Mouse (Mus musculus) embryonic facial prominence, embryonic 14.5 days (tissue): Measurements from ENCODE around the gene Clcnka. TPM values are rescaled to one million over a fixed set of nuclear protein-coding genes. Genes with fewer than 3 reads are reported as not detected.

Experiments used
- ATAC-seq: fragments of 200-750 bp; cut with Nextera tagmentation; 2 replicates; pipeline ENCODE4 v1.8.0; 2017; ENCODE audit warnings: low read depth, moderate number of reproducible peaks, moderate TSS enrichment
- DNase-seq: peaks from one replicate; pipeline ENCODE4 v3.0.0-alpha.2; 2015; ENCODE audit warnings: low spot score
- H3K27ac ChIP-seq: fragments of 300-500 bp; sonication (generic); replicated peaks from 2 replicates; pipeline ENCODE4 v1.5.1; 2014; ENCODE audit warnings: low read depth, mild to moderate bottlenecking, low read length, moderate library complexity
- H3K27me3 ChIP-seq: fragments of 300-500 bp; sonication (generic); replicated peaks from 2 replicates; pipeline ENCODE4 v1.6.1; 2014; ENCODE audit warnings: low read length; ENCODE audit not compliant: control insufficient read depth, insufficient read depth
- H3K36me3 ChIP-seq: fragments of 300-500 bp; sonication (generic); 2 replicates; pipeline ENCODE4 v1.6.1; 2014; ENCODE audit warnings: low read length, mixed read lengths; ENCODE audit not compliant: control insufficient read depth, insufficient read depth
- H3K4me1 ChIP-seq: fragments of 300-500 bp; sonication (generic); 2 replicates; pipeline ENCODE4 v1.6.1; 2014; ENCODE audit warnings: antibody characterized with exemption, low read length; ENCODE audit not compliant: control insufficient read depth, insufficient read depth
- H3K4me2 ChIP-seq: fragments of 300-500 bp; sonication (generic); 2 replicates; pipeline ENCODE4 v1.6.1; 2014; ENCODE audit warnings: low read depth, mild to moderate bottlenecking, low read length, moderate library complexity, mixed read lengths
- H3K4me3 ChIP-seq: fragments of 300-500 bp; sonication (generic); 2 replicates; pipeline ENCODE4 v1.5.1; 2014; ENCODE audit warnings: low read depth, mild to moderate bottlenecking, low read length
- H3K9ac ChIP-seq: fragments of 300-500 bp; sonication (generic); 2 replicates; pipeline ENCODE4 v1.6.1; 2014; ENCODE audit warnings: low read depth, mild to moderate bottlenecking, low read length, moderate library complexity, mixed read lengths
- H3K9me3 ChIP-seq: fragments of 300-500 bp; sonication (generic); 2 replicates; pipeline ENCODE4 v1.6.1; 2016; ENCODE audit warnings: low read length; ENCODE audit not compliant: control insufficient read depth
- WGBS: fragments of 180-500 bp; shearing (Covaris S2); extraction: QIAGEN DNeasy Blood & Tissue Kit; methylation state at CpG from one replicate; pipeline ENCODE4 v1.1.7; 2014; 5-methylcytosine and 5-hydroxymethylcytosine counted together
- polyA plus RNA-seq: library from polyadenylated mRNA; unstranded; fragments of >200 nt; fragmentation: Nextera tagmentation; extraction: Ambion mirVana; gene quantifications from 2 replicates; pipeline ENCODE4 v1.2.1, GENCODE M21; 2014

Gene Clcnka
- polyA plus RNA-seq, 1 experiment from 2014 or later, result 1.2 TPM

DNA sequence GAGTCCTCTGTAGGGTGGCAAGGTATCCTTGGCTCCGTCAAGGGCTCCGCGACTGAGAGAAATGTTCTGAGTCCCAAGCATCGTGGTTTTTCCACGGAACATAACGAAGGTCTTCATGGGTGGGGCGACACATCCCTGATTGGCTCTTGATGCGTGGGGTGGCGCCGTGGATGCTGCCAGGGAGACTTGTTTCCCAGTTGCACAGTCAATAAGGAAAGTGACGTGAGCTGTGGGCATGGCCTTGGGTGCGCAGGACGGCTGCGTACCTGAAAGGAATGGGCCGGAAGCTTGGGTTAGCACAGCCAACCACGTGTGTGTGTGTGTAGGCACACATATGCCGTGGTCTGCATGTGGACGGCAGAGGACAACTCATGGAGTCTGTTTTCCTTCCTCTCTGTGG lies 34.7 kb upstream of the Clcnka start:
- no peak for ATAC-seq
- H3K4me2 ChIP-seq, result no peak overlapping the region

DNA sequence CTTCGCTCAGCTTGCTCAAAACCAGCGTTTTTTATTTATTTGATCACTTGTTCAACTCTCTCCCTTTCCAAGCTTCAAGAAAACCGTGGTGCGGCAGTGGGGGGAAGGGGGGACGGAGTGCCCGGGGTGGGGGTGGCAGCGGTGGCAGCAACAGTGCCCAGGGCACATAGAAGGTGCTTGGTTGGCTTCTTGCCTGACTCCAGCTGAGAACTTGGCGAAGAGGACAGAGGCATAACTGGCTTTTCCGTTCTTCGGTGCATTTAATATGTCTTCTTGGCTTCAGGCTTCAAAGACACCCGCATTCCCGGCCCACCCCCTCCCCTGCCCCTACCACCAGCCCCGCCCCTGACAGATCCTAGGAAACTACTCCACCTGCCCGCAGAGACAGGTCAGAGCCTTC lies 34.1 kb upstream of the Clcnka start:
- H3K9me3 ChIP-seq, result no peaks in the 10 kb centered on the region
- H3K4me2 ChIP-seq, result no peak overlapping the region
- no peak overlapping the region for H3K27ac ChIP-seq
- ATAC-seq (no peak), DNase-seq (no peak)
- 54% methylated on average over 14 of the region's 14 CpGs for WGBS
- no peak overlapping the region for H3K9ac ChIP-seq
- no peaks in the 10 kb centered on the region for H3K36me3 ChIP-seq
- H3K27me3 ChIP-seq, result no peaks in the 10 kb centered on the region
- H3K4me3 ChIP-seq, result no peak overlapping the region
- H3K4me1 ChIP-seq, result no peaks in the 10 kb centered on the region

More for the DNA sequence above, 34.7 kb upstream of the Clcnka start:
- Histone ChIP-seq H3K9me3 (no peaks in the 10 kb centered on the region), H3K4me1 (no peaks in the 10 kb centered on the region), H3K27ac (no peak overlapping the region), H3K27me3 (no peaks in the 10 kb centered on the region), H3K36me3 (no peaks in the 10 kb centered on the region), H3K4me3 (no peak overlapping the region), H3K9ac (no peak overlapping the region)
- no peak for DNase-seq
- WGBS, result 79% methylated on average over 18 of the region's 18 CpGs

DNA sequence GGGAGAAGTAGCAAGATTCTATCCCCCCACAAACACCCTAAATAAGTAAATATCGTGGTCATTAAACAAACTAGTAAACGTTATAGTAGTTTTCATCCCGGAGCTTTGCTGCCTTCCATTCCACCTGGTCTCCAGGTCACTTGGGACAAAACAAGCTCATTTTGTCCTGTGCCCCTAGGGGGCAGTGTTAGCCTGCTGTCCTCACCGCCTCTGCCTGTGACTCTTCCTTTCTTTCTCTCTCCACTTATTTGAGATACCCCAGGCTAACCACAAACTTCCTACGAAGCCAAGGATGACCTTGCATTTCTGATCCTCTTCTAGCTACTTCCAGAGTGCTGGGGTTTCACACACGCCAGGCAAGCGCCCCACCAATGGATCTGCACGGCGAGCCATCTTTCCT lies 32.5 kb upstream of the Clcnka start:
- Histone ChIP-seq H3K9me3 (no peaks in the 10 kb centered on the region), H3K4me3 (no peak overlapping the region), H3K36me3 (no peaks in the 10 kb centered on the region), H3K4me2 (no peak overlapping the region), H3K27me3 (no peaks in the 10 kb centered on the region), H3K4me1 (peaks cover 3% of the 10 kb centered on the region; the same call in 1 of the 2 replicates), H3K27ac (no peak overlapping the region), H3K9ac (no peak overlapping the region)
- no peak for ATAC-seq
- 41% methylated on average over 9 of the region's 9 CpGs for WGBS
- DNase-seq, result peak; percentile 62

DNA sequence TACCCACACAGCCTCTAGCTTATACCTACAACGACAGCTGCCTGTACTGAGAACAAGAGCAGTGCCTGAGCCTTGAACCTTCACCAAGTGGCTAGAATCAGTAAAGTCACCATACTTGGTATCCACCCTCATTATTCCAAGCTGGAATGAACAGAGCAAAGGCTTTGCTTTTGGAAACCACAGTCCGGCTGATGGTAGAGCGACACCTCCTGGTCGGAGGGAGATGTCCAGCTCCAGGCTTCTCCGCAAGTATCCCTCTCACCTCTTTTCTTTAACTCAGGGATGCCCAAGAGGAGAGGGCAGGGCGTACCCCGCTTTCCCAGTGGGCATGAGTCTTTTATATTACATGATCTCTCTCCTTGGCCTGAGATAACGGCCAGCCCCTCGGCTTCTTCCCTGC lies 31.3 kb upstream of the Clcnka start:
- Histone ChIP-seq H3K9ac (no peak overlapping the region), H3K36me3 (no peaks in the 10 kb centered on the region), H3K4me2 (no peak overlapping the region), H3K4me1 (peaks cover 7% of the 10 kb centered on the region; the same call in 1 of the 2 replicates), H3K9me3 (no peaks in the 10 kb centered on the region), H3K27me3 (no peaks in the 10 kb centered on the region), H3K4me3 (no peak overlapping the region), H3K27ac (no peak overlapping the region)
- ATAC-seq (no peak), DNase-seq (no peak)
- 49% methylated on average over 9 of the region's 9 CpGs for WGBS

DNA sequence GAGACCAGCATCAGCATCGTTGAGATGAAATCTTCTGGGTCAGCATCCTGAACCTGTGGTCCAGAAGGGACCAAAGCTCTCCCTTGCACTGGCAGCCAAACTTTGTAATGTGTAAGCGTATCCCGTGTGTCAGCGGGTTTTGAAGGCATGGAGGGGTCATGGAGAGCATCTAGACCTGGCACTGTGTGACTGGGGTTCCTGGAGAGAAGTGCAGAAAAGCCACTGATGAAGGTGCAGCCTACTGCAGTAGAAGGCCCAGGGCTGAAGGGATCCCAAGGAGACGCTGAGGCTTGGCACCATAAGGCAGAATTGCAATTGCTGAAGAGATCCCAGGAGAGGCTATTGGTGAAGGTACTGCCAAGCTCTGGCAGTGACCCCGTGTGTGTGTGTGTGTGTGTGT lies 30.9 kb upstream of the Clcnka start:
- no peak for DNase-seq
- no peaks in the 10 kb centered on the region for H3K9me3 ChIP-seq
- no peak for ATAC-seq
- 76% methylated on average over 6 of the region's 6 CpGs for WGBS
- H3K4me3 ChIP-seq, result no peak overlapping the region
- no peaks in the 10 kb centered on the region for H3K27me3 ChIP-seq
- no peak overlapping the region for H3K9ac ChIP-seq
- peaks cover 7% of the 10 kb centered on the region; the same call in 1 of the 2 replicates for H3K4me1 ChIP-seq
- no peak overlapping the region for H3K4me2 ChIP-seq
- no peak overlapping the region for H3K27ac ChIP-seq
- H3K36me3 ChIP-seq, result no peaks in the 10 kb centered on the region

DNA sequence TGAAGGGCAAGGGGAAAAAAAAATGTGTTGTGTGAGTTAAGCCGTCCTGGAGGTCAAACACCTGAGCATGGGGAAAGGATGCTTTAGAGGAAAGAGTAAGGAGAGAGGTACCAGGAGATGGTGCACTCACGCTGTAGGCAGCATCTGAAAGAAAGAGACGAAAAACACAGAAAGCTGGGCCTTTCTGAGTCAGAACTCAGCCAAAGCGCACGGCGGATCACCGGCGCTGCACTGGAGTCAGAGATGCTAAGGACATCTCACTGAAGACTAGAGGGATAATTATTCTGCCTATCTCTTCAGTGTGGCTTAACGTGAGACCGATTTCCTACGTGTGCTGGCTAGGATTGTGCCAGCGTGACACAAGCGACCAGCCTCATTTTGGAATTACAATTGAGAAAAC lies 29.4 kb upstream of the Clcnka start:
- no peak for ATAC-seq
- 84% methylated on average over 13 of the region's 13 CpGs for WGBS
- no peak overlapping the region for H3K9ac ChIP-seq
- no peak overlapping the region for H3K27ac ChIP-seq
- no peak overlapping the region for H3K4me3 ChIP-seq
- peaks cover 7% of the 10 kb centered on the region; the same call in 1 of the 2 replicates for H3K4me1 ChIP-seq
- H3K27me3 ChIP-seq, result no peaks in the 10 kb centered on the region
- no peak overlapping the region for H3K4me2 ChIP-seq
- no peak for DNase-seq
- no peaks in the 10 kb centered on the region for H3K36me3 ChIP-seq
- H3K9me3 ChIP-seq, result no peaks in the 10 kb centered on the region

DNA sequence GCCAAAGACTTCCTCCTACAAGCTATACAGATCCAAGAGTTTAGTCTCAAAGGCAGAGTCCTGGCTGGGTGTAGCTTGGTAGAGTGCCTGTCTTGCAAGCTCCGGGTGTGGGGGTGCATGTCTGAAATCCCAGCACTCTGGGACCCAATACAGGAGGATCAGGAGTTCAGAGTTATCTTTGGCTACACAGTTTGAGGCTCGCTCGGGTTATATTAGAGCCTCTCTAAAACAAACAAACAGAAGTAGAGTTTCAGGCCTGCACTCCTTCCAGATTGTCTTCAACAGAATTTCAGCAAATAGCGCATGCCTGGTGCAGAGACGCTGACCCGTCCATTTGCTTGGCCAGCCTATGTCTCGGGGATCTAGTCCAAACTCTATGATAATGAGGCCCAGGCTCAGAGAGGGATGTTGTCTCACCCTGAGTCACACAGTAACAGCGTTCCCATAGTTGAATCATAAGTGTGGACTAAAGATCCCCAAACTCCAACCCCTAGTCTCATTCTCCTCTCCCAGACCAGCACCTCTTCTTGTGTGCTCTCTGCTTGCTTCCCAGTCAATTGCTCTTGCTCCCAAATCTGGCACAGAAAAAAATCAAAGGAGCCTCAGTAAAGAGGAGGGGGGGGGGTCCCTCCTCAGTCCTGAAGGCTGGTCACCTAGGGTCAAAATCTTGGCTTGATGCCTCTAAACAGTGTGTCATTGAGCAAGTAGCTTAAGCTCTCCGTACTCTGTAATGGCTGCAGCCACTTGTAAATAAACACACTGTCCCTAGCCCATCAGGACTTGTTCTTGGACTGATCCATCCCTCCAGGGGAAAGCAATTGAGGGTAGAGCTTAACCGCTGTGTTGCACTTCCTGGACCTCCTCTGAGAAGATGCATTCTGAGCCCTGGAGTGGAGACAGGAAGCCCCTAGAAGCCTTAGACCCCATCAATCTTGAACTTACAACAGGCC lies 28.5 kb upstream of the Clcnka start:
- no peaks in the 10 kb centered on the region for H3K9me3 ChIP-seq
- 63% methylated on average over 10 of the region's 10 CpGs for WGBS
- H3K4me2 ChIP-seq, result peak overlapping the region; percentile 84
- no peak overlapping the region for H3K4me3 ChIP-seq
- DNase-seq (peak; percentile 20), ATAC-seq (no peak)
- no peaks in the 10 kb centered on the region for H3K36me3 ChIP-seq
- H3K4me1 ChIP-seq, result peaks cover 7% of the 10 kb centered on the region; the same call in 1 of the 2 replicates
- no peak overlapping the region for H3K9ac ChIP-seq
- H3K27ac ChIP-seq, result 0 out of 2 replicates have a peak overlapping the region, but pooled peaks have one; percentile 42
- H3K27me3 ChIP-seq, result no peaks in the 10 kb centered on the region

DNA sequence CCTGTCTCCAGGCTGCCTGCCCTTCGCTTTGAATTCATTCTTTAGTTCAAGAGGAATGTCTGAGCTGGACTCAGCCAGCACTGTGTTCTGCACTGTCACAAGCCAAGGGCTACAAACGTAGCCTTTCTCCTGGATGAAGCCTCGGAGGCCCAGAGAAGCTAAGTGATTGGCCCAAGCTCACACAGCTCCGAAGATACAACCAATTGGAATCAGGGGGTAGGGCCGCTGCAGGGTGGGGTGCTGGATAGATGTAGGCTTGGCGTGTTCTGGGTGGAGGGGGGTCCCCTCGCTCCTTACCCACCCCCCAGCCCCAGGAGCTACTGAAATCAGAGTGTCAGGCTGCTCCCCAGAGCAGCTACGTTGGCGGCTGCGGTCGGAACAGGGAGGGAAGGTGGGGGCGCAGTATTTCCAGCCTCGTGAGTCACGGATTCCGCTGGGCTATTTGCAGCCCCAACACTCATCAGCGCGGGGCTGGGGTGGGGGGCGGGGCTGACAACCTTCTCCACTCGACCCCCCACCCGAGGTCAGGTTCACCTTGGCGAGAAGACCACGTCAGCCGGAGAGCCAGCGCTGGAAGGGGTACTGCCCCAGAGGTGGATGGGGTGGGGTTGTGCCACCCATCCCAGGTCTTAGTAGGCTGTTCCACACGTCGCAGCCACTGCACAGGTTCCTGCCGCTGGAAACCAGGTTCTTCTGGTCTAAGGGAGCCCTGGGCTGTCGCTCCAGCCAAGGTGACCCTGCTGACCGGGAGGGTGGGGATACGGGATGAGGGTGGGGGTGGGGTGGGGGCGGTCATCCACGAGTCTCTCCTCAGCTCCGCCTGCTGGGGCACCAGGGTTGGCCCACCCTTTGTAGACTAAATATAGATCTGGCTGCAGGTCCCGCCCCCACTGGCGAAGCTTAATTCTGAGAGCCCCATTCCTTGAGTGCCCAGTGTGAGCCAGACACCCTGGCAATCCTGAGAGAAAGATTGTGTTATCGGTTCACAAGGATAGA lies 27.3 kb upstream of the Clcnka start:
- 3% methylated on average over 27 of the region's 36 CpGs for WGBS
- DNase-seq (peak; percentile 86), ATAC-seq (peak; percentile 94)
- Histone ChIP-seq H3K4me2 (peak overlapping the region; percentile 84), H3K4me3 (peak overlapping the region; percentile 44), H3K9me3 (no peaks in the 10 kb centered on the region), H3K27ac (peak overlapping the region; percentile 67; the same call in 1 of the 2 replicates), H3K9ac (peak overlapping the region; percentile 58), H3K36me3 (no peaks in the 10 kb centered on the region), H3K4me1 (peaks cover 7% of the 10 kb centered on the region), H3K27me3 (no peaks in the 10 kb centered on the region)
